Mouse (Mus musculus): ENCODE results near the gene Mob3b. TPM values are rescaled to one million over a fixed set of nuclear protein-coding genes. Genes with fewer than 3 reads are reported as not detected.

Gene Mob3b
- 21.0 TPM for polyA plus RNA-seq (2014; fragmentation: Illumina TruSeq; extraction: RNeasy Lipid Tissue Mini Kit (QIAGEN cat#74804))

DNA sequence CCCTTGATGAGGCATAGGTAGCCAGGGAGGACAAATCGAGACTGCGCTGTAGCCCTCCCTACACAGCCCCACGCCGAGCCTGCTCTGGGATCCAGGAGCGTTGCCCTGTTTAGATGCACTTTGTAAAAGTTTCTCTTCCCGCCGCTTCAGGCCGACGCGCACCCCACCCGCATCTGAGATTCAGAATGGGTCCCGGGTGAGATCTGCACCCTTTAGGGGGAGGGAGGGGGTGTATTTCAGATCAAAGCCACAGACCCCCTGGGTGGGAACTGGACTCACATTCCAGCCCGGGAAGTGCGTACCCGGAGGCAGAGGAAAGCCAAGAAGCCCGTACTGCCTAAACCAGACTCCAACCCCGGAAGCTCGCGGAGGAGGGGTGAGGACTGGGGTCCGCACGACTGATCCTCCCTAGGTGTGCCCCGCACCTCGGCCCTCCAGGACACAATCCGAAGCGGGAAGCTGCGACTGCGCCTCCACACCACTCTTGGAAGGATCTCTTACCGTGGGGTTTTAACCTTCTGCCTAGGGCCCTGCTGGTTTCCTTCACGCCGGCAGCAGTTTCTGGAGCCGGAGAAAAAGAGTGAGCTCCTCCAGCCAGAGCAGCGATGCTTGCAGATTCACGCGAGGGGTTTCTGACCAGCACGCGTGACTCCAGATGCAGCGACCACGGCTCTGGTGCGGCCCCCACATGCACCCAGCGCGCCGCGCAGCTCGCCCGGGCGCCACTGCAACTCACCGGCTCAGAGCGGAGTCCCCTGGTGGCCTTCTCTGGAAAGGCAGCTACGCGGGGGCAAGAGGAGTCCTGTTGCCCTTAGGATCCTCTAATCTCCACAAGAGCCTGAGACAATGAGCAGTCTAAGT is at the start of gene Mob3b:
Mob3b (minus strand) TSS at position 734 of the 861 bp plus-strand sequence.

DNA sequence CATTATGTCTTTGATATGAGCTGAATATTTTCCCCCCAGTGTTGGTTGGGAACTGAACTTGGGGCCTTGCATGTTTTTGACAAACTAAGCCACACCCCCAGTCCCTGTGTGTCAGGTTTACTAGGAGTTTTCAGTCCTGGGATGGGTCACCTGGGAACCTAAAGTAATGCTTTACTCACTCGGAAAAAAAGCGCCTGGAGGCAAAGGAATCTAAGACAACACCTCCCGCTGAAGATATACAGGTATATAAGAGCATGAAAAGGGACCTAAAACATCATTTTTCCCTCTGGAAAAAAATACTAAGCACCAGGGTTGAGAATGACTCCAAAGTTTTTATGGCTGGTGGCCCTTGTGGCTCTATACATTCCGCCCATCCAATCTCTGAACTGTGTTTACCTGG is 5.5 kb downstream of the Mob3b start, which contains the start of gene Ifnk:
Ifnk (plus strand) TSS at position 301 of the 400 bp plus-strand sequence.

Other genes starting within 250 kb of the Mob3b start
- gene Ifnk, start 5.4 kb downstream of the Mob3b start, polyA plus RNA-seq (2014; fragmentation: Illumina TruSeq; extraction: RNeasy Lipid Tissue Mini Kit (QIAGEN cat#74804)): not detected
- 36.0 TPM for gene C9orf72, start 68.7 kb upstream of the Mob3b start, polyA plus RNA-seq (2014; fragmentation: Illumina TruSeq; extraction: RNeasy Lipid Tissue Mini Kit (QIAGEN cat#74804))

All from ovary, adult 10 weeks (tissue).